In the genomic region with DNA sequence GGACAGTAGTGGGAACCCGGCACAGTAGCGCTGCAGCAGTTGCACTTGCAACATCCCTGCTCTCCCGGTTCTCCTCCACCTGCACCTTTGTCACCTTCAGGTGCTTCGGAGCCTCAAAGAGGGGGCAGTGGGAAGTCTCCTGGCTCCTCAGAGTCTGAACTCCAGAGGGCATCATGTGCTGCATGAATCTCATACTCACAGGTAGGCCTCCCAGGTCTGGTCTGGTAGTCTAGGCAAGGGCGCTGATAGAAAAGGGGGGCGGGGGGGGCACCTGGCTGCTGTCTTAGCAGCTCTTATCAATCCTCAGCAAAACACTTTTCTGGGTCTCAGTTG, we compare ENCODE assay signal across 8 mouse cellular contexts. TPM values are rescaled to one million over a fixed set of nuclear protein-coding genes. Genes with fewer than 3 reads are reported as not detected.
DNase-seq lines count a peak whose midpoint lies in the region; ATAC-seq and TF ChIP-seq lines count a peak whose summit lies in the region.

No protein-coding gene starts in this region.

- H3K27ac ChIP-seq in heart, embryonic 11.5 days (ENCODE audit: low read depth, low read length) = peak overlapping the region; percentile 90
- H3K27ac ChIP-seq in forebrain, embryonic 15.5 days (replicated peaks) = peak overlapping the region; percentile 97
- no peak overlapping the region for H3K27ac ChIP-seq in liver, embryonic 16.5 days (ENCODE audit: low read length)

- no peak for DNase-seq in heart, adult 11 months
- DNase-seq in embryo, embryonic 11 days = no peak

- H3K9me3 ChIP-seq in heart, embryonic 11.5 days (replicated peaks; ENCODE audit: control insufficient read depth, low read length) = no peaks in the 10 kb centered on the region
- H3K9me3 ChIP-seq in E14TG2a.4 (ENCODE audit: low read length) = no peaks in the 10 kb centered on the region
- no peaks in the 10 kb centered on the region for H3K9me3 ChIP-seq in forebrain, embryonic 15.5 days
- no peaks in the 10 kb centered on the region for H3K9me3 ChIP-seq in liver, embryonic 16.5 days (replicated peaks; ENCODE audit: control insufficient read depth, low read length)

- peak overlapping the region; percentile 77 for H3K4me3 ChIP-seq in heart, embryonic 11.5 days (ENCODE audit: low read depth, low read length)
- peak overlapping the region; percentile 96 for H3K4me3 ChIP-seq in E14TG2a.4 (replicated peaks; ENCODE audit: low read length)
- H3K4me3 ChIP-seq in forebrain, embryonic 15.5 days = peak overlapping the region; percentile 70
- peak overlapping the region; percentile 75 for H3K4me3 ChIP-seq in liver, embryonic 16.5 days (ENCODE audit: low read depth, low read length)

- peak overlapping the region; percentile 76 for H3K4me2 ChIP-seq in heart, embryonic 11.5 days
- H3K4me2 ChIP-seq in forebrain, embryonic 15.5 days (replicated peaks) = peak overlapping the region; percentile 87
- peak overlapping the region; percentile 84 for H3K4me2 ChIP-seq in liver, embryonic 16.5 days (ENCODE audit: low read depth, low read length)

- no peaks in the 10 kb centered on the region for H3K36me3 ChIP-seq in heart, embryonic 11.5 days (ENCODE audit: control insufficient read depth, insufficient read depth, low read length)
- H3K36me3 ChIP-seq in E14TG2a.4 (ENCODE audit: insufficient read depth, low read length) = peaks cover 13% of the 10 kb centered on the region
- H3K36me3 ChIP-seq in forebrain, embryonic 15.5 days = peaks cover 8% of the 10 kb centered on the region
- no peaks in the 10 kb centered on the region; the same call in 1 of the 2 replicates for H3K36me3 ChIP-seq in liver, embryonic 16.5 days (ENCODE audit: control insufficient read depth, insufficient read depth)

- peak; percentile 11; the same call in 1 of the 2 replicates for ATAC-seq in heart, embryonic 11.5 days (replicated peaks; ENCODE audit: insufficient number of reproducible peaks, low FRiP score, low TSS enrichment)
- ATAC-seq in forebrain, embryonic 15.5 days (replicated peaks) = no peak; the same call in 1 of the 2 replicates
- no peak for ATAC-seq in liver, embryonic 16.5 days (ENCODE audit: low read depth)
- ATAC-seq in inflammation-experienced regulatory T-cells, adult 6 months = no peak
- no peak for ATAC-seq in megakaryocyte-erythroid progenitor cell, adult 5-6 weeks (replicated peaks; ENCODE audit: low FRiP score, low TSS enrichment, poor library complexity, severe bottlenecking)

- H3K4me1 ChIP-seq in heart, embryonic 11.5 days (ENCODE audit: control insufficient read depth, insufficient read depth, low read length) = no peaks in the 10 kb centered on the region
- H3K4me1 ChIP-seq in E14TG2a.4 (replicated peaks; ENCODE audit: low read depth, low read length) = peaks cover 11% of the 10 kb centered on the region
- peaks cover 31% of the 10 kb centered on the region for H3K4me1 ChIP-seq in forebrain, embryonic 15.5 days
- H3K4me1 ChIP-seq in liver, embryonic 16.5 days (ENCODE audit: control insufficient read depth, low read depth, low read length) = no peaks in the 10 kb centered on the region; the same call in 1 of the 2 replicates

- WGBS in heart, embryonic 11.5 days (ENCODE audit: insufficient replicate concordance) = 6% methylated on average over 6 of the region's 6 CpGs
- WGBS in forebrain, embryonic 15.5 days = 3% methylated on average over 6 of the region's 6 CpGs
- 6% methylated on average over 6 of the region's 6 CpGs for WGBS in liver, embryonic 16.5 days (ENCODE audit: insufficient replicate concordance)

- TF ChIP-seq CTCF in E14TG2a.4 (conservative IDR thresholded peaks at IDR 0.05; ENCODE audit: low read length) = no peak

- no peaks in the 10 kb centered on the region for H3K27me3 ChIP-seq in heart, embryonic 11.5 days (ENCODE audit: control insufficient read depth, insufficient read depth, low read length)
- no peaks in the 10 kb centered on the region for H3K27me3 ChIP-seq in E14TG2a.4 (ENCODE audit: insufficient read depth, low read length)
- H3K27me3 ChIP-seq in forebrain, embryonic 15.5 days = no peaks in the 10 kb centered on the region
- no peaks in the 10 kb centered on the region for H3K27me3 ChIP-seq in liver, embryonic 16.5 days (ENCODE audit: control insufficient read depth, insufficient read depth, low read depth, low read length)

- H3K9ac ChIP-seq in heart, embryonic 11.5 days (ENCODE audit: low read depth, low read length) = peak overlapping the region; percentile 78
- peak overlapping the region; percentile 94 for H3K9ac ChIP-seq in forebrain, embryonic 15.5 days (replicated peaks)
- peak overlapping the region; percentile 71 for H3K9ac ChIP-seq in liver, embryonic 16.5 days (ENCODE audit: low read depth, low read length)

RNA-seq across cellular contexts. Expression of a gene that starts 1.3 kb away (rescaled TPM):
- polyA plus RNA-seq in heart, embryonic 11.5 days (2014; fragmentation: Nextera tagmentation; extraction: Ambion mirVana) = 15.8 and 16.9 TPM in 2 replicates
- polyA plus RNA-seq in forebrain, embryonic 15.5 days (2015; fragmentation: Nextera tagmentation; extraction: Ambion mirVana) = 31.5 and 32.0 TPM in 2 replicates
- polyA plus RNA-seq in liver, embryonic 16.5 days (2015; fragmentation: Nextera tagmentation; extraction: Ambion mirVana) = 3.5 and 4.0 TPM in 2 replicates
- 10 to 100 TPM; 13.8 to 18.3 (median 18.1) TPM for polyA plus RNA-seq in inflammation-experienced regulatory T-cells, adult 6 months (2017; shearing (Covaris generic))
- total RNA-seq in megakaryocyte-erythroid progenitor cell, adult 5-6 weeks (2014; fragmentation: Nextera tagmentation) = 5.4 and 7.1 TPM in 2 replicates
- 6.7 and 11.7 TPM in 2 replicates for total RNA-seq in megakaryocyte-erythroid progenitor cell, adult 5-6 weeks (2017)

RNA-seq across cellular contexts. Expression of a gene that starts 1.4 kb away (rescaled TPM):
- polyA plus RNA-seq in heart, embryonic 11.5 days (2014; fragmentation: Nextera tagmentation; extraction: Ambion mirVana) = 56.4 and 57.5 TPM in 2 replicates
- 29.0 and 31.8 TPM in 2 replicates for polyA plus RNA-seq in forebrain, embryonic 15.5 days (2015; fragmentation: Nextera tagmentation; extraction: Ambion mirVana)
- 13.8 and 15.0 TPM in 2 replicates for polyA plus RNA-seq in liver, embryonic 16.5 days (2015; fragmentation: Nextera tagmentation; extraction: Ambion mirVana)
- 10 to 100 TPM; 15.7 to 22.5 (median 16.8) TPM for polyA plus RNA-seq in inflammation-experienced regulatory T-cells, adult 6 months (2017; shearing (Covaris generic))
- 21.6 and 27.2 TPM in 2 replicates for total RNA-seq in megakaryocyte-erythroid progenitor cell, adult 5-6 weeks (2014; fragmentation: Nextera tagmentation)
- 20.1 and 22.8 TPM in 2 replicates for total RNA-seq in megakaryocyte-erythroid progenitor cell, adult 5-6 weeks (2017)

RNA-seq across cellular contexts. Expression of a gene that starts 17.8 kb away (rescaled TPM):
- polyA plus RNA-seq in heart, embryonic 11.5 days (2014; fragmentation: Nextera tagmentation; extraction: Ambion mirVana) = 81.8 and 82.9 TPM in 2 replicates
- polyA plus RNA-seq in forebrain, embryonic 15.5 days (2015; fragmentation: Nextera tagmentation; extraction: Ambion mirVana) = 68.3 and 75.9 TPM in 2 replicates
- polyA plus RNA-seq in liver, embryonic 16.5 days (2015; fragmentation: Nextera tagmentation; extraction: Ambion mirVana) = 35.4 and 44.3 TPM in 2 replicates
- polyA plus RNA-seq in inflammation-experienced regulatory T-cells, adult 6 months (2017; shearing (Covaris generic)) = 10 to 100 TPM; 36.4 to 83.3 (median 44.5) TPM
- 76.5 and 92.0 TPM in 2 replicates for total RNA-seq in megakaryocyte-erythroid progenitor cell, adult 5-6 weeks (2014; fragmentation: Nextera tagmentation)
- 115 and 118 TPM in 2 replicates for total RNA-seq in megakaryocyte-erythroid progenitor cell, adult 5-6 weeks (2017)

RNA-seq across cellular contexts. Expression of a gene that starts 27.5 kb away (rescaled TPM):
- polyA plus RNA-seq in heart, embryonic 11.5 days (2014; fragmentation: Nextera tagmentation; extraction: Ambion mirVana) = 17.3 and 17.8 TPM in 2 replicates
- 35.5 and 37.4 TPM in 2 replicates for polyA plus RNA-seq in forebrain, embryonic 15.5 days (2015; fragmentation: Nextera tagmentation; extraction: Ambion mirVana)
- 4.0 and 4.6 TPM in 2 replicates for polyA plus RNA-seq in liver, embryonic 16.5 days (2015; fragmentation: Nextera tagmentation; extraction: Ambion mirVana)
- 10 to 100 TPM; 14.8 to 17.8 (median 17.7) TPM for polyA plus RNA-seq in inflammation-experienced regulatory T-cells, adult 6 months (2017; shearing (Covaris generic))
- total RNA-seq in megakaryocyte-erythroid progenitor cell, adult 5-6 weeks (2014; fragmentation: Nextera tagmentation) = 16.9 and 19.3 TPM in 2 replicates
- total RNA-seq in megakaryocyte-erythroid progenitor cell, adult 5-6 weeks (2017) = 16.0 and 18.5 TPM in 2 replicates

RNA-seq across cellular contexts. Expression of a gene that starts 58.3 kb away (rescaled TPM):
- polyA plus RNA-seq in heart, embryonic 11.5 days (2014; fragmentation: Nextera tagmentation; extraction: Ambion mirVana) = 0.08 TPM in 1 of 2 replicates, not detected in the other
- polyA plus RNA-seq in forebrain, embryonic 15.5 days (2015; fragmentation: Nextera tagmentation; extraction: Ambion mirVana) = 0.13 and 0.18 TPM in 2 replicates
- 0.12 and 0.19 TPM in 2 replicates for polyA plus RNA-seq in liver, embryonic 16.5 days (2015; fragmentation: Nextera tagmentation; extraction: Ambion mirVana)
- polyA plus RNA-seq in inflammation-experienced regulatory T-cells, adult 6 months (2017; shearing (Covaris generic)) = under 1 TPM in 2 of 3 experiments, not detected in 1; 0.12 to 0.16 TPM
- 0.72 and 0.82 TPM in 2 replicates for total RNA-seq in megakaryocyte-erythroid progenitor cell, adult 5-6 weeks (2014; fragmentation: Nextera tagmentation)
- 0.19 and 0.46 TPM in 2 replicates for total RNA-seq in megakaryocyte-erythroid progenitor cell, adult 5-6 weeks (2017)
